ENCODE assay signal across 8 mouse cellular contexts in the genomic region with DNA sequence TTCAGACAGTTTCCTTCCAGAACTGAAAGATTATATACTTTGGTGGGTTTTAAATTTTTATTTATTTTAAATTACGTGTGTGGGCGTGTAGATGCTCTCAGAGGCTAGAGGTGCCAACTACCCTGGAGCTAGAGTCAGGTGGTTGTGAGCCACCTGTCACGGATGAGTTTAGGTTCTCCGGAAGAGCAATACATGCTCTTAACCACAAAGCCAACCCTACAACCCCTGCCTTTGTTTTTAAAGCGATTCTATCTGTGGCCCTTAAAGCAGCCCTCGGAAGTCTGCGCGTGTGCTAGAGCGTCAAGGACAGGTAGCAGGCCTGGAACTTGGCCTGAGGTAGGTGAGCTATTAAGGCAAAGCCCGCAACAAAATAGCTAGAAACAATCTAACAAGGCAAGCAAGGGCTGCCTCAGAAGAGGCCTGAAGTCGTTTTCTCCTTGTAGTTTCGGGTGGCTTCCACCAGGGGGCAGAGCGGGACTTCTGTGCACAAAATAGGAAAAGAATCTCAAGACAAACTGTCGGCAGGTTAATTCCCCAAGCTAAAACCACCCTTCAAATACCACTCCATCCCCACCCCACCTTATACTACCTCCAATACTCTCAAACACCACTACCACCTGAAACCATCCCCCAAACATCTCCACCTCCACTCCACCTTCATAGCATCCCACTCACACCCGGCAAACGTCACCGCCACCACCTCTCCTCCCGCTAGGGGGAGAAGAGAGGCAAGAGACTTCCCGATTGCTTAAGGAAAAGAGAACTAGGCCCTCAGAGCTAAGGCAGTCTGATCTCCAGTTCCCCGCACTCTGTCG. TPM values are rescaled to one million over a fixed set of nuclear protein-coding genes. Genes with fewer than 3 reads are reported as not detected.
DNase-seq lines count a peak whose midpoint lies in the region; ATAC-seq lines count a peak whose summit lies in the region.

No protein-coding gene starts in this region.

- H3K36me3 ChIP-seq in heart, embryonic 14.5 days (ENCODE audit: control insufficient read depth, insufficient read depth, low read length), result no peaks in the 10 kb centered on the region
- H3K36me3 ChIP-seq in liver, embryonic 13.5 days, result no peaks in the 10 kb centered on the region
- no peaks in the 10 kb centered on the region for H3K36me3 ChIP-seq in stomach, embryonic 15.5 days

- ATAC-seq in heart, embryonic 14.5 days (ENCODE audit: insufficient number of reproducible peaks, insufficient read depth, low FRiP score, low read depth), result no peak
- ATAC-seq in liver, embryonic 13.5 days (ENCODE audit: low read depth), result no peak
- ATAC-seq in stomach, embryonic 15.5 days (ENCODE audit: insufficient read depth, low FRiP score, low read depth), result no peak

- WGBS in heart, embryonic 14.5 days, result 30% methylated on average over 21 of the region's 21 CpGs
- WGBS in liver, embryonic 13.5 days (ENCODE audit: insufficient replicate concordance), result 19% methylated on average over 21 of the region's 21 CpGs
- 30% methylated on average over 21 of the region's 21 CpGs for WGBS in stomach, embryonic 15.5 days

- no peak overlapping the region for H3K9ac ChIP-seq in heart, embryonic 14.5 days (ENCODE audit: low read length)
- H3K9ac ChIP-seq in liver, embryonic 13.5 days, result no peak overlapping the region
- H3K9ac ChIP-seq in stomach, embryonic 15.5 days, result no peak overlapping the region

- H3K4me3 ChIP-seq in heart, embryonic 14.5 days (ENCODE audit: control insufficient read depth in 1 of 2, insufficient read depth in 1 of 2, low read depth in 1 of 2, low read length in 2 of 2), result no peak overlapping the region
- H3K4me3 ChIP-seq in liver, embryonic 13.5 days (replicated peaks), result no peak overlapping the region
- no peak overlapping the region for H3K4me3 ChIP-seq in stomach, embryonic 15.5 days (replicated peaks)

- H3K9me3 ChIP-seq in heart, embryonic 14.5 days (ENCODE audit: control insufficient read depth, low read length), result no peaks in the 10 kb centered on the region
- no peaks in the 10 kb centered on the region for H3K9me3 ChIP-seq in liver, embryonic 13.5 days (replicated peaks)
- H3K9me3 ChIP-seq in stomach, embryonic 15.5 days, result no peaks in the 10 kb centered on the region

- H3K4me2 ChIP-seq in heart, embryonic 14.5 days (ENCODE audit: low read length), result peak overlapping the region; percentile 28; the same call in 1 of the 2 replicates
- no peak overlapping the region for H3K4me2 ChIP-seq in liver, embryonic 13.5 days
- peak overlapping the region; percentile 38 for H3K4me2 ChIP-seq in stomach, embryonic 15.5 days

- no peaks in the 10 kb centered on the region for H3K4me1 ChIP-seq in heart, embryonic 14.5 days (ENCODE audit: control insufficient read depth in 2 of 2, insufficient read depth in 2 of 2, low read length in 2 of 2)
- H3K4me1 ChIP-seq in liver, embryonic 13.5 days (replicated peaks), result 0 out of 2 replicates have a peak, but pooled peaks cover 3% of the 10 kb centered on the region
- 0 out of 2 replicates have a peak, but pooled peaks cover 2% of the 10 kb centered on the region for H3K4me1 ChIP-seq in stomach, embryonic 15.5 days

- peak; percentile 83 for DNase-seq in CD4-positive helper T cell, adult 2 months (ENCODE audit: low read depth, low spot score)
- peak; percentile 93 for DNase-seq in brain, adult 2 months (ENCODE audit: low read depth, low spot score)
- DNase-seq in fibroblast of lung, adult 2 months (ENCODE audit: low read depth), result peak; percentile 20
- peak; percentile 79 for DNase-seq in kidney, postnatal 10 days
- DNase-seq in liver, embryonic 13.5 days, result peak; percentile 27
- peak; percentile 81 for DNase-seq in neural tube, embryonic 10.5 days (ENCODE audit: extremely low spot score, low spot score)

- no peaks in the 10 kb centered on the region for H3K27me3 ChIP-seq in heart, embryonic 14.5 days (ENCODE audit: control insufficient read depth, insufficient read depth, low read length)
- no peaks in the 10 kb centered on the region for H3K27me3 ChIP-seq in liver, embryonic 13.5 days
- H3K27me3 ChIP-seq in stomach, embryonic 15.5 days (replicated peaks), result no peaks in the 10 kb centered on the region

- H3K27ac ChIP-seq in heart, embryonic 14.5 days (replicated peaks in 1 of 2; ENCODE audit: control insufficient read depth in 1 of 2, insufficient read depth in 1 of 2, low read depth in 2 of 2, low read length in 2 of 2), result no peak overlapping the region
- H3K27ac ChIP-seq in liver, embryonic 13.5 days, result no peak overlapping the region
- H3K27ac ChIP-seq in stomach, embryonic 15.5 days, result no peak overlapping the region

RNA-seq across cellular contexts. Expression of a gene that starts 32.1 kb away (rescaled TPM):
- 0.23 and 1.00 TPM in 2 replicates for polyA plus RNA-seq in heart, embryonic 14.5 days (2014; fragmentation: Nextera tagmentation; extraction: Ambion mirVana)
- polyA plus RNA-seq in liver, embryonic 13.5 days (2015; fragmentation: Nextera tagmentation; extraction: Ambion mirVana), result 0.58 and 0.59 TPM in 2 replicates
- polyA plus RNA-seq in stomach, embryonic 15.5 days (2015; fragmentation: Nextera tagmentation; extraction: Ambion mirVana), result 1.8 and 2.2 TPM in 2 replicates

RNA-seq across cellular contexts. Expression of a gene that starts 37.1 kb away (rescaled TPM):
- 5.8 and 6.7 TPM in 2 replicates for polyA plus RNA-seq in heart, embryonic 14.5 days (2014; fragmentation: Nextera tagmentation; extraction: Ambion mirVana)
- 1.8 and 2.3 TPM in 2 replicates for polyA plus RNA-seq in liver, embryonic 13.5 days (2015; fragmentation: Nextera tagmentation; extraction: Ambion mirVana)
- polyA plus RNA-seq in stomach, embryonic 15.5 days (2015; fragmentation: Nextera tagmentation; extraction: Ambion mirVana), result 14.3 and 17.3 TPM in 2 replicates

Comparison
In these comparisons a context has a peak if more than half of its experiments do, and no peak if none do; other contexts are left out.
1. DNase-seq: peak in every context shown above with its lines; median percentile 93 in brain, adult 2 months; 83 in CD4-positive helper T cell, adult 2 months; 81 in neural tube, embryonic 10.5 days; 79 in kidney, postnatal 10 days; 27 in liver, embryonic 13.5 days; 20 in fibroblast of lung, adult 2 months.